Mouse (Mus musculus) adrenal gland (tissue): Measurements from ENCODE around the gene Olfr1184.
"Not testable (repeated sequence)": the region's sequence is repeated elsewhere in the genome, so short reads cannot be mapped to it uniquely, and the experiment has no call there.

Source experiments
- intact Hi-C: fragments of 180-260 bp; cut with DNase I; formaldehyde crosslinking; loops from one replicate; pipeline ENCODE4 v1.15.1; 2025
- long read RNA-seq, 2 experiments: library from polyadenylated mRNA; unstranded; transcript quantifications; one replicate each; pipeline ENCODE4 v2.0.0; 2020; ENCODE audit warnings: borderline replicate concordance in 1 of 2; ENCODE audit not compliant: insufficient replicate concordance in 1 of 2

The Olfr1184 gene
- long read RNA-seq, experiment 1: 0 reads
- long read RNA-seq, experiment 2: 0 reads

DNA sequence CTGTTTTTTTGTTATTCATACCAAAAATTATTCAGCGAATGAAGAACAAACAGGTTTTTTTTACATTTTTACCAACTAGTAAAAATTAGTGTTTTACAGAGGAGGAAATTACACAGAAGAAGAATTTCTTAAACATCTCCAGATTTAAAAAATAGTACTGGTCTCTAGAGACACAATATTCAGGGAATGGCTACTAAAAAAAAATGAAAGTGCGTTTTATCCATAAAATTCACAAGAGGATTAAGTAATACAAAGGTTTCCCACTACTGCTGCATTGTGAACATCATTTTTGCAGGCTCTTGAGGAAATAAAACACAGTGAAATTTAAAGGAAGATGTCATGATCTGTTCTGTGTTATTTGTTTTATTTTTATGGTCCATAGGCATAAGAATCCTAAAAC, at the start of gene Olfr1184:
Gene Olfr1184, plus strand, starts transcription at position 301 of the 400 bp plus-strand sequence.
- intact Hi-C loops: no loop called here

- intact Hi-C loops: no loop called here
These were observed 34.4 kb upstream of the Olfr1184 start, which contains the start of gene Gm13757 for GRCm38 (mm10) chr2:88449031-88449430. TSS of gene Gm13757 (minus strand) at chr2:88449131.

DNA sequence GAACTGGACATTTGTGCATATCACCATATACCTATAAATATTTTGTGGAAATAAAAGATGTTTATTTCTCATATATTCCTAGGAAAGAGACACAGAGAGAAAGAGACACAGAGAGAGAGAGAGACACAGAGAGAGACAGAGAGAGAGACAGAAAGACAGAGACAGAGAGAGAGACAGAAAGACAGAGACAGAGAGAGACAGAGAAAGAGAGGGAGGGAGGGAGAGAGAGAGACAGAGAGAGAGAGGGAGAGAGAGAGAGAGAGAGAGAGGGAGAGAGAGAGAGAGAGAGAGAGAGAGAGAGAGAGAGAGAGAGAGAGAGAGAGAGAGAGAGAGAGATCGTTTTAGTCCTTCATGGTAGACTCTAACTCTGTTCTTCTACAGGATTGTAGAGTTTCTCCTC, 28.8 kb upstream of the Olfr1184 start, which contains the start of gene Olfr1183:
Gene Olfr1183, plus strand, starts transcription at position 301 of the 400 bp plus-strand sequence.
- intact Hi-C loops: not testable (repeated sequence)

DNA sequence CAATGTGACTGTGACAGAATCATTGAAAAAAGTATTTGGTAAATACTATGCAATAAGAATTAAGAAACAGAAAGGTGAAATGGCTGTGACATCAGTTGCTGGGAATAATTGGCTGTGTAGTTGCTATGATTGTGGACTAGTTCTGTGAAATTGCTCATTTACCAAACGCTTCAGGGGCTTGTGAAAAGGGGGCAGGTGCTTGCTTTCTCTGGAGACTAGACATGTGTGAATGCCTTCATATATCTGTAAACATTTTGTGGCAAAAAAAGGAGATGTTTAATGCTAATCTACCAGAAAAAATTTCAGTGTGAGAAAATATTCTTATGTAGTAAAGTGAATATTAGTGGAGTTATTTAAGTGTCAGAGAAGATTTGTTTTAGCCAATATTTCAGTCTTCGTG, 9.6 kb downstream of the Olfr1184 start, which contains the start of gene Olfr1185-ps1:
Gene Olfr1185-ps1, plus strand, starts transcription at position 301 of the 400 bp plus-strand sequence.
- intact Hi-C loops: no loop called here

DNA sequence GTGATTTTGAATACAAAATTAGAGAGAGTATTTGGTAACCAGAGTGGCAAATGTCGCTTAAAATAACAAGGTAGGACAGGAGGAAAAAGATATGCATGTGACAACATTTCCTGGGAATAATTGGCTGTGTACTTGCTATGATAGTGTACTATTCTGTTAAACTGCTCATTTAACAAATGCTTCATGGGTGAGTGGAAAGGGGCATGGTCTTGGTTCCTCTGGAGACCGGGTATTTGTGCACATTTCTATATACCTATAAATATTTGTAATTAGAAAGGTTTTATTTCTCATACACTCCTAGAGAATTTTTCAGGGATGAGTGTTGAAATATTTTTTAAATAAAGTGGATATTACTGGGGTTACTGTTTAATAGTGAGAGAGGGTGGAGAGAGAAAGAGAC, 34.9 kb downstream of the Olfr1184 start, which contains the start of gene Olfr1186:
Gene Olfr1186, plus strand, starts transcription at position 301 of the 400 bp plus-strand sequence.
- intact Hi-C loops: no loop called here

DNA sequence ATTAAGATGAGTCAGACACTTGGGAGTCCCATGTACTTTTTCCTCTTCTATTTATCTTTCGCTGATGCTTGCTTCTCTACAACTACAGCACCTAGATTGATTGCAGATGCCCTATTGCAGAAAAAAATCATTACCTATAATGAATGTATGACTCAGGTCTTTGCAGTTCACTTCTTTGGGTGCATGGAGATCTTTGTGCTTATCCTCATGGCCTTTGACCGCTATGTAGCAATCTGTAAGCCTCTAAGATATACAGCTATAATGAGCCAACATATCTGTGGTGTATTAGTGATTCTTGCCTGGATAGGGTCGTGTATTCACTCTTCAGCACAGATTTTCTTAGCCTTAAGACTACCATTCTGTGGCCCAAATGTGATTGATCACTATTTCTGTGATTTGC, 42.3 kb downstream of the Olfr1184 start:
- intact Hi-C loops: no loop called here
